Mouse (Mus musculus) left cerebral cortex, adult 2 months (tissue): Measurements from ENCODE around the gene Rab44. TPM values are rescaled to one million over a fixed set of nuclear protein-coding genes. Genes with fewer than 3 reads are reported as not detected.
"Not testable (repeated sequence)": the region's sequence is repeated elsewhere in the genome, so short reads cannot be mapped to it uniquely, and the experiment has no call there.

Experiments used
- DNase-seq, 2 experiments: peaks; one replicate each; pipeline ENCODE4 v3.0.0; 2021 to 2022; ENCODE audit warnings: low spot score in 2 of 2, mixed read lengths in 1 of 2; ENCODE audit errors: extremely low spot score in 1 of 2
- H3K27ac ChIP-seq: fragments of 200-600 bp; 2 replicates; pipeline ENCODE4 v1.8.1; 2022
- H3K4me3 ChIP-seq: fragments of 200-600 bp; 2 replicates; pipeline ENCODE4 v1.8.1; 2022
- CTCF ChIP-seq: fragments of 200-600 bp; IDR thresholded peaks from 2 replicates; pipeline ENCODE4 v1.8.1; 2022; ENCODE audit warnings: antibody characterized with exemption, mild to moderate bottlenecking, moderate library complexity
- intact Hi-C: fragments of 180-260 bp; cut with DNase I; formaldehyde crosslinking; loops from one replicate; pipeline ENCODE4 v1.15.1; 2025
- long read RNA-seq, 2 experiments: library from polyadenylated mRNA; stranded (forward); transcript quantifications; one replicate each; pipeline ENCODE4 v2.0.0; 2021; ENCODE audit warnings: borderline mapping rate in 2 of 2
- total RNA-seq, 2 experiments: library from RNA; stranded (reverse); gene quantifications; 2 replicates each; pipeline ENCODE4 v1.2.3; 2021

The Rab44 gene
- total RNA-seq = under 1 TPM in 1 of 2 experiments, not detected in 1; 0.32 TPM
- long read RNA-seq, experiment 1, partial matches to known transcripts = 0 of 1 reads
- long read RNA-seq, experiment 1, other reads (novel, unspliced or antisense) = 1 of 1 reads
- long read RNA-seq, experiment 2 = 0 reads

- Histone ChIP-seq H3K27ac (no peak within 1 kb of the TSS), H3K4me3 (no peak within 1 kb of the TSS)
- no peak for DNase-seq
- no peak for TF ChIP-seq CTCF
- intact Hi-C loops = loop anchor here (10.0 kb wide), 1 partner anchor 261 kb away; no protein-coding TSS in a partner anchor
Measured at GRCm38 (mm10) chr17:29113591-29114352, at the start of gene Rab44. Rab44 (plus strand) TSS chr17:29114145.

DNA sequence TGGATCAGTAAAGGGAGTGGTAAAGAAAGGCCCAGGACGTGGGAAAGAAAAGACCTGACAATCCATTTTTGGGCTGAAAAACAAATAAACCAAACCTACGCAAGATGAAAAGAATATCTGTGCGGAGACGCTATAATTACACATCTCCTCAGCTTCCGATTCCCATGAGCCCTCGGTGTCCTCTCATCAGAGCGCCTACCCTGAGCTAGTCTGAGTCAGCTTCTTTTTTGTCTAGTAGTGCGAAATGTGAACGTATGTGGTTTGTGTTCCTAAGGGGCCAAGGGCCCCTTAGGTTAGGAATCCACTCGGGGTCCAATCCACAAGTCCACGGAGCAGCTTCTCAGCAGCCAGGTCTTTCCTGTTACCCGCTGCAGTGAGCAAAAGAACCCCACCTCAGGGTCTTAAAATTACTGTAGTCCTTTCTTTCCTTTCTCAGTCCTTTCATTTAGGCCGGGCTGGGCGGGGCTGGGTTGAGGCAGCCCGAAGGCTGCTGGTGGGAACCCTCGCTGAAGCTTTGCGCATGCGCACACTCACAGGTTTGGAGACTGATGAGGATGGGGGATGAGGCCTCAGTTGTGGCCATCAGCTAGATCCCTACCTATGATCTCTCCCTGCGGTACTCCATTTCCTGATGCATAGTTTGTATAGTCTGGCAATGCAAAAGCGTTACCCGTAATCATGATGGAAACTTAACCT lies 48.6 kb upstream of the Rab44 start:
- no peak for DNase-seq
- TF ChIP-seq CTCF = no peak
- H3K27ac ChIP-seq = no peak overlapping the region
- H3K4me3 ChIP-seq = no peak overlapping the region
- intact Hi-C loops = no loop called here

DNA sequence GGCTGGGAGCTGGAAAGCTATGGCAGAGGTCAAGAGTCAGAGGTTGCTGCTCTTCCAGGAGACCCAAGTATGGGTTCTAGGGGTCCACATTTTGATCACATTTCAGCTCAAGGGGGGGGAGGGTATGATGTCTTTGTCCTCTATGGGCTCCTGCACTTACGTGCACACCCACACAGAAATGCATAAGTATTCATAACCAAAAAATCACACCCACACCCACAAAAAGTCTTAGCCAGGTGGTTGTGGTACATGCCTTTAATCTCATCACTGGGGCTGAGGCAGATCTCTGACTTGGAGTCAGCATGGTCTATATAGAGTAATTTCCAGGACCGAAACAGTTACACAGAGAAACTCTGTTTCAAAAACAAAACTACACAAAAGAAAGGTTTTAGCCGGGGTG lies 48.0 kb upstream of the Rab44 start:
- H3K27ac ChIP-seq = no peak overlapping the region
- intact Hi-C loops = no loop called here
- no peak overlapping the region for H3K4me3 ChIP-seq
- no peak for TF ChIP-seq CTCF
- DNase-seq = no peak

- H3K4me3 ChIP-seq, DNase-seq, H3K27ac ChIP-seq, intact Hi-C loops: not testable (repeated sequence)
Measured at GRCm38 (mm10) chr17:29067416-29067815, 46.5 kb upstream of the Rab44 start.

GRCm38 (mm10) chr17:29067847-29068246 lies 46.1 kb upstream of the Rab44 start:
- no peak overlapping the region for H3K27ac ChIP-seq
- intact Hi-C loops = no loop called here
- no peak overlapping the region for H3K4me3 ChIP-seq
- no peak for DNase-seq
- no peak for TF ChIP-seq CTCF

- TF ChIP-seq CTCF = no peak
- intact Hi-C loops = no loop called here
Measured at GRCm38 (mm10) chr17:29069063-29069462, 44.9 kb upstream of the Rab44 start.

DNA sequence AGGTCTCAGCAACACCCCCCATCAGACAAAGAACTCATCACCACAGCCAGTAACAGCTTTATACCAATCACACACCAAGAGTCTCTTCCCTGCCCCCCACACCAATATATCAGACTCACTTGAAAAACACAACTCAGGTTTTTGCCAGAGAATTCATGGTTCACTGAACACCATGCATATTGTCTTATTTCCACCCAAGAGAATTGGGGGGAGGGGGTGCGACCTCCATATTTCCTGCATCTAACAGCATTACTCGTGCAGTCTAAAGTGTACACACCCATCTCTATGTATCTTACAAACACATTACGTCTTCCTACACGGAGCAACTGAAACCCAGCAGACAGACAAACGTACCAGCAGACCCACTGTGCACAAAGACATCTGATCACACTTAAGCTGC lies 42.1 kb upstream of the Rab44 start:
- no peak for DNase-seq
- no peak overlapping the region for H3K27ac ChIP-seq
- H3K4me3 ChIP-seq = no peak overlapping the region
- TF ChIP-seq CTCF = no peak
- intact Hi-C loops = no loop called here

More at GRCm38 (mm10) chr17:29069063-29069462, 44.9 kb upstream of the Rab44 start:
- Histone ChIP-seq H3K4me3 (no peak overlapping the region), H3K27ac (no peak overlapping the region)
- no peak for DNase-seq

DNA sequence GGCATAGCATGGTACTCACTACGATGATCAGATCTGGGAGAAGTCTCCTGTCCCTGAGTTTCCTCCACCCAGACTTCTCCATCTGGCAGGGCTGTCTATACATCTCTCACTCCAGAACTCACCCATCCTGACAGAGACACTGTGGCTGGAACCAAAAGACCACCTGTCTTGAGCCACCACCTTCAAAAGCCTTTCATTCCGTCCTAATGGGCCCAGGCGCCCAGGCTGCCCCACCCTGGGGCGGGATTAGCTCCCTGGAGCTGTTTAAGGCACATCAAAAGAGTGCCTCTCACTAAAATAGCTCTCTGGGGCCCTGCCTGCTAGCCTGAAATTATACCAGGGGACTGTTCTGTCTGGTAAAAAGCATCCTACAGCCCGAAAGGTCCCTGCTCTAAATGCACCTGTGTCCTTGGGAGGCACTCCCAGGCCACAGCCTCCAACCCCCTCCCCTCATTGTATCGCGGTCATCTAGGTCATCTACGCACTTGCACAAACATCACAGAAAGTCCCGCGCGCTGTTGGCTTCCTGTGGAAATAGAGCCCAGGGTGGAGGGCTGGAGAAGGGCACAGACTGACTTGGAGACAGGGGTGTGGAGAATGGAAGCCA lies 41.1 kb upstream of the Rab44 start:
- no peak for DNase-seq
- Histone ChIP-seq H3K27ac (peak overlapping the region; percentile 47; the same call in 1 of the 2 replicates), H3K4me3 (no peak overlapping the region)
- no peak for TF ChIP-seq CTCF
- intact Hi-C loops = no loop called here

DNA sequence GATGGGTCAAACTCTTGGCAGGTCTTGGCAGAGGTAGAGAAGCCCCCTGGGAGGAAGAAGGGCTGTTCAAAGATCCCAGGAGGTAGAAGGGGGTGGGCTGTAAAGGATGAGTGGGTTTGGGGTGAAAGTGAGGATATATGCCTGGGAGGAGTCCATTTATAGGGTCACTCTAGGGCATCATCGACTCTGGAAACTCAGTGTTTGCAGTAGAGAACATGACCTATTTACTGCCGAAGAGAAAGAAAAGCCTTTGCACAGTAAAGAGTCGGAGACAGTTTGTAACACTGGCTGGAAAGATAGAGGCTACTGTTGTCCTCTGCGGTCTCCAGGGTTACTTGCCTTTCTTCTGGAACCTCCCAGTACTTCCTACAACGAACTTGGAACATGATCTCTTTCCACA lies 40.6 kb upstream of the Rab44 start:
- TF ChIP-seq CTCF = no peak
- H3K27ac ChIP-seq = peak overlapping the region; percentile 2; the same call in 1 of the 2 replicates
- H3K4me3 ChIP-seq = no peak overlapping the region
- no peak for DNase-seq
- intact Hi-C loops = no loop called here

- intact Hi-C loops = no loop called here
- no peak for TF ChIP-seq CTCF
- Histone ChIP-seq H3K27ac (no peak overlapping the region), H3K4me3 (no peak overlapping the region)
- no peak for DNase-seq
Measured at GRCm38 (mm10) chr17:29074085-29074484, 39.9 kb upstream of the Rab44 start.

DNA sequence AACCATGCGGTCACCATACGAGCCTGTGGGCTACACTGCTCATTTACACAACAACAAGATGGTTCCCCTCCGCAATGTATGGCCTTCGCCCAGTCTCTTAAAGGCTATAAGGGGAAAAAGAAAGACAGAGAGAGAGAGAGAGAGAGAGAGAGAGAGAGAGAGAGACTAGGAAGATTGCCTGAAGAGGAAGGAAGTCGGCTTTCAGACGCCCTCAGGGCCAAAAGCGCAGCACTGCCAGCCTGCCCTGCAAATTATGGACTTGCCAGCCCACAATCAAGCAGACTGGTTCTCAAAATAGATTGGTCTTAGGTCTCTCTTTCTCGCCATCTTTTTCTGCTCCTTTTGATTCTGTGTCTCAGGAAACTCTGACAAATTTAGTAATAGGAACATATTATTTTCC lies 37.7 kb upstream of the Rab44 start:
- no peak for TF ChIP-seq CTCF
- Histone ChIP-seq H3K4me3 (no peak overlapping the region), H3K27ac (no peak overlapping the region)
- intact Hi-C loops = no loop called here
- no peak for DNase-seq
